Comparison of ENCODE assay signal across 29 mouse cellular contexts in the genomic region with DNA sequence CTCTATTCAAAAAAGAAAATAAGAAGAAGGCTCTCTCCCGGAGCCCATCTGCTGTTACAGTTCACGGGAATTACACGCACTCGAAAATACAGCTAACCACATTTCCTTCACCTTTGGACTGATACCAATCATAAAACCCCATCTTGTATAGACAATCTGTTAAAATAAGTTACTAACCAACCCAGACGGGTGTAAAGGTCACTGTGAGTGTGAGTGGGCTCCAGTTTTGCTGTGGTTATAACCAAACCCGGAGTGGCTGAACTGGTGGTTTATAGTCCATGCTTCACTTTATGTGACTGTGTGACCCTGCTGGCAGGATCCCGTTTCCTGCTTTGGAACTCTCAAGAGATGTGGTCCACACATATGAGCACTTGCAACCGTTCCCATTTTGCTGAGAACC.
A peak's percentile ranks its signal among the peaks of the same experiment; 100 is the strongest.
DNase-seq lines count a peak whose midpoint lies in the region; ATAC-seq and TF ChIP-seq lines count a peak whose summit lies in the region.
"Had no signal": no experiment of that assay in that cellular context is flagged by ENCODE, and none has a peak within 500 bp of the region (broad histone marks: within the 10 kb centered on the region; RNA-seq: fewer than 3 reads in every experiment).

No protein-coding gene starts in this region.

- no peaks in the 10 kb centered on the region for H3K79me2 ChIP-seq in CH12.LX (replicated peaks; ENCODE audit: control insufficient read depth, extremely low read depth, insufficient read depth, poor library complexity, severe bottlenecking)

- no peaks in the 10 kb centered on the region for H3K9me3 ChIP-seq in CH12.LX (replicated peaks; ENCODE audit: low read length)
- H3K9me3 ChIP-seq in intestine, embryonic 16.5 days (ENCODE audit: control insufficient read depth, low read length) = no peaks in the 10 kb centered on the region
- no peaks in the 10 kb centered on the region for H3K9me3 ChIP-seq in kidney, embryonic 16.5 days (ENCODE audit: low read length)
- H3K9me3 ChIP-seq: embryonic facial prominence, embryonic 12.5 days; hindbrain, embryonic 12.5 days; liver, embryonic 13.5 days; midbrain, embryonic 13.5 days; neural tube, embryonic 13.5 days; stomach, embryonic 15.5 days had no signal

- H3K4me1 ChIP-seq in CH12.LX (ENCODE audit: control insufficient read depth in 1 of 2, insufficient read depth in 2 of 2) = peaks cover 12 to 41% of the 10 kb centered on the region in 2 experiments
- H3K4me1 ChIP-seq in intestine, embryonic 16.5 days (ENCODE audit: control insufficient read depth, insufficient read depth, low read length) = peaks cover 3% of the 10 kb centered on the region; the same call in 1 of the 2 replicates
- H3K4me1 ChIP-seq in kidney, embryonic 16.5 days (ENCODE audit: insufficient read depth, low read length) = no peaks in the 10 kb centered on the region
- H3K4me1 ChIP-seq: embryonic facial prominence, embryonic 12.5 days; hindbrain, embryonic 12.5 days; liver, embryonic 13.5 days; midbrain, embryonic 13.5 days; neural tube, embryonic 13.5 days; stomach, embryonic 15.5 days had no signal

- H3K9ac ChIP-seq in CH12.LX (ENCODE audit: insufficient read depth, low read depth) = no peak overlapping the region
- no peak overlapping the region for H3K9ac ChIP-seq in intestine, embryonic 16.5 days (ENCODE audit: low read depth, low read length)
- H3K9ac ChIP-seq in kidney, embryonic 16.5 days (replicated peaks; ENCODE audit: low read length) = no peak overlapping the region
- H3K9ac ChIP-seq: embryonic facial prominence, embryonic 12.5 days; hindbrain, embryonic 12.5 days; liver, embryonic 13.5 days; midbrain, embryonic 13.5 days; neural tube, embryonic 13.5 days; stomach, embryonic 15.5 days had no signal

- no peak for TF ChIP-seq RAD21 in CH12.LX (IDR thresholded peaks at IDR 0.05; ENCODE audit: low read depth, low read length)

- TF ChIP-seq POLR2A in CH12.LX (IDR thresholded peaks at IDR 0.05; ENCODE audit: low read depth, low read length) = no peak

- H3K4me2 ChIP-seq in CH12.LX (ENCODE audit: insufficient read depth, low read depth, poor library complexity, severe bottlenecking) = no peak overlapping the region
- peak overlapping the region; percentile 21; the same call in 1 of the 2 replicates for H3K4me2 ChIP-seq in intestine, embryonic 16.5 days (ENCODE audit: low read depth, low read length)
- H3K4me2 ChIP-seq in kidney, embryonic 16.5 days (replicated peaks; ENCODE audit: low read depth, low read length) = no peak overlapping the region
- H3K4me2 ChIP-seq: embryonic facial prominence, embryonic 12.5 days; heart, embryonic 11.5 days; hindbrain, embryonic 12.5 days; liver, embryonic 13.5 days; midbrain, embryonic 13.5 days; neural tube, embryonic 13.5 days; stomach, embryonic 15.5 days had no signal

- dilution Hi-C loops in CH12.LX (cut with MboI; ENCODE audit: extremely low pct_ligation_motif_present, extremely low pct_unique_long_range_greater_than_20kb, low sequenced_read_pairs) = no loop called here

- no peak overlapping the region for H3K4me3 ChIP-seq in CH12.LX (replicated peaks in 1 of 3; ENCODE audit: low read depth in 2 of 3, low read length in 2 of 3, poor library complexity in 1 of 3)
- H3K4me3 ChIP-seq in intestine, embryonic 16.5 days (ENCODE audit: low read length) = no peak overlapping the region
- no peak overlapping the region for H3K4me3 ChIP-seq in kidney, embryonic 16.5 days (ENCODE audit: low read length)
- H3K4me3 ChIP-seq: embryonic facial prominence, embryonic 12.5 days; hindbrain, embryonic 12.5 days; layer of hippocampus, adult 2 months; liver, embryonic 13.5 days; midbrain, embryonic 13.5 days; neural tube, embryonic 13.5 days; stomach, embryonic 15.5 days had no signal

- in situ Hi-C loops in CH12.LX (cut with MboI; ENCODE audit: low pct_ligation_motif_present, low pct_unique_long_range_greater_than_20kb, low sequenced_read_pairs) = no loop called here

- no peak overlapping the region for H3K27ac ChIP-seq in CH12.LX (ENCODE audit: insufficient read depth, low read depth)
- peak overlapping the region; percentile 90 for H3K27ac ChIP-seq in intestine, embryonic 16.5 days (ENCODE audit: low read length)
- no peak overlapping the region for H3K27ac ChIP-seq in kidney, embryonic 16.5 days (ENCODE audit: low read length)
- H3K27ac ChIP-seq: embryonic facial prominence, embryonic 12.5 days; hindbrain, embryonic 12.5 days; hindbrain, postnatal 0 days; layer of hippocampus, adult 2 months; liver, embryonic 13.5 days; macrophage; midbrain, embryonic 13.5 days; neural tube, embryonic 13.5 days; stomach, embryonic 15.5 days had no signal

- peak; percentile 6 for DNase-seq in CH12.LX (ENCODE audit: extremely low read depth)
- peak; percentile 51 to 67 for DNase-seq in kidney, postnatal 36 days
- DNase-seq in right cerebral cortex, adult 18-20 months = no peak
- no peak for DNase-seq in layer of hippocampus, adult 18-20 months (ENCODE audit: low spot score in 2 of 2)
- no peak for DNase-seq in frontal cortex, postnatal 10 days (ENCODE audit: low spot score in 2 of 2)
- DNase-seq in left cerebral cortex, postnatal 14 days (ENCODE audit: low spot score in 2 of 2) = no peak
- DNase-seq: adrenal gland, postnatal 36 days; cerebellum, adult 9-10 months; embryo, embryonic 11 days; gastrocnemius, postnatal 25 days; heart, adult 18-20 months; heart, postnatal 36 days; left cerebral cortex, postnatal 4 days; liver, embryonic 13.5 days; lung, adult 18-20 months; lung, postnatal 10 days; thymus, postnatal 14 days had no signal

- ATAC-seq in intestine, embryonic 16.5 days = peak; percentile 91
- peak; percentile 83 for ATAC-seq in kidney, embryonic 16.5 days (ENCODE audit: low FRiP score, low TSS enrichment)
- ATAC-seq: forebrain, embryonic 14.5 days; hindbrain, postnatal 0 days; midbrain, embryonic 13.5 days had no signal

- no peaks in the 10 kb centered on the region for H3K36me3 ChIP-seq in CH12.LX (replicated peaks in 1 of 2; ENCODE audit: control insufficient read depth in 1 of 2, insufficient read depth in 1 of 2, low read length in 1 of 2)
- H3K36me3 ChIP-seq in intestine, embryonic 16.5 days (ENCODE audit: control insufficient read depth, insufficient read depth, low read length) = no peaks in the 10 kb centered on the region
- H3K36me3 ChIP-seq in kidney, embryonic 16.5 days (ENCODE audit: insufficient read depth, low read length) = no peaks in the 10 kb centered on the region
- H3K36me3 ChIP-seq: embryonic facial prominence, embryonic 12.5 days; hindbrain, embryonic 12.5 days; liver, embryonic 13.5 days; midbrain, embryonic 13.5 days; neural tube, embryonic 13.5 days; stomach, embryonic 15.5 days had no signal

- WGBS in intestine, embryonic 16.5 days = 55% methylated on average over 8 of the region's 8 CpGs
- WGBS in kidney, embryonic 16.5 days = 56% methylated on average over 8 of the region's 8 CpGs

- no peaks in the 10 kb centered on the region for H3K27me3 ChIP-seq in CH12.LX (replicated peaks)
- no peaks in the 10 kb centered on the region for H3K27me3 ChIP-seq in intestine, embryonic 16.5 days (replicated peaks; ENCODE audit: control insufficient read depth, insufficient read depth, low read length)
- H3K27me3 ChIP-seq in kidney, embryonic 16.5 days (ENCODE audit: insufficient read depth, low read length) = no peaks in the 10 kb centered on the region
- H3K27me3 ChIP-seq: embryonic facial prominence, embryonic 12.5 days; hindbrain, embryonic 12.5 days; liver, embryonic 13.5 days; midbrain, embryonic 13.5 days; neural tube, embryonic 13.5 days; stomach, embryonic 15.5 days had no signal

- TF ChIP-seq EP300 in CH12.LX (IDR thresholded peaks at IDR 0.05; ENCODE audit: low read length) = no peak

- intact Hi-C loops in left cerebral cortex, postnatal 14 days (cut with DNase I) = no loop called here

- TF ChIP-seq CTCF in CH12.LX (conservative IDR thresholded peaks at IDR 0.05 in 1 of 2, IDR thresholded peaks at IDR 0.05 in 1 of 2; ENCODE audit: low read depth in 2 of 2, low read length in 2 of 2) = no peak

TF ChIP-seq in CH12.LX, 34 proteins besides CTCF, POLR2A, EP300 and RAD21:
- TF ChIP-seq JUND (conservative IDR thresholded peaks at IDR 0.05; ENCODE audit: low read depth, low read length) (no peak), USF2 (conservative IDR thresholded peaks at IDR 0.05; ENCODE audit: low read depth, low read length) (no peak)

Comparison
In these comparisons a context has a peak if more than half of its experiments do, and no peak if none do; other contexts are left out.
1. DNase-seq: peak in CH12.LX (single experiment) and kidney, postnatal 36 days (2 of 2); none in right cerebral cortex, adult 18-20 months (single experiment), layer of hippocampus, adult 18-20 months (0 of 2), frontal cortex, postnatal 10 days (0 of 2) and left cerebral cortex, postnatal 14 days (0 of 2).